Mouse (Mus musculus): ENCODE data around the gene Tmem168. TPM values are rescaled to one million over a fixed set of nuclear protein-coding genes. Genes with fewer than 3 reads are reported as not detected.

Gene Tmem168
- polyA plus RNA-seq (2012; rRNA removed; ENCODE audit: low replicate concordance) = 8.8 and 13.4 TPM in 2 replicates

GRCm38 (mm10) chr6:13607621-13608493, at the start of gene Tmem168:
Gene Tmem168 (minus strand): TSS chr6:13608100.

Other genes starting within 250 kb of the Tmem168 start
- 2.0 and 3.9 TPM in 2 replicates for gene Bmt2, start 69.9 kb upstream of the Tmem168 start, polyA plus RNA-seq (2012; rRNA removed; ENCODE audit: low replicate concordance)
- gene Gpr85, start 231.8 kb upstream of the Tmem168 start, polyA plus RNA-seq (2012; rRNA removed; ENCODE audit: low replicate concordance) = 0.39 and 1.3 TPM in 2 replicates

Data from subcutaneous adipose tissue, adult 2 months (tissue).